Mouse (Mus musculus) CH12.LX (cell line): ENCODE measurements around the gene Ttc39b. TPM values are rescaled to one million over a fixed set of nuclear protein-coding genes. Genes with fewer than 3 reads are reported as not detected.

Experiments
- DNase-seq: peaks from one replicate; pipeline ENCODE4 v3.0.0-alpha.2; 2013; ENCODE audit errors: extremely low read depth
- H3K27ac ChIP-seq: 2 replicates; pipeline ENCODE4 v1.5.1; 2012; ENCODE audit warnings: low read depth, mild to moderate bottlenecking, control low read depth, moderate library complexity; ENCODE audit not compliant: insufficient read depth
- H3K27me3 ChIP-seq: replicated peaks from 2 replicates; pipeline ENCODE3; 2012; ENCODE audit warnings: inconsistent platforms
- H3K36me3 ChIP-seq, 2 experiments: replicated peaks in 1 of 2; 2 replicates each; pipeline versions ENCODE3 to v1.6.1; 2012; ENCODE audit warnings: inconsistent platforms in 1 of 2, low read length in 1 of 2, mild to moderate bottlenecking in 1 of 2, mixed read lengths in 1 of 2, moderate library complexity in 1 of 2; ENCODE audit not compliant: control insufficient read depth in 1 of 2, insufficient read depth in 1 of 2
- H3K4me1 ChIP-seq, 2 experiments: 2 replicates each; pipeline ENCODE4 v1.6.1; 2012; ENCODE audit warnings: inconsistent platforms in 1 of 2, moderate library complexity in 1 of 2; ENCODE audit not compliant: insufficient read depth in 2 of 2, control insufficient read depth in 1 of 2
- H3K4me2 ChIP-seq: 2 replicates; pipeline ENCODE4 v1.6.1; 2012; ENCODE audit warnings: low read depth, mild to moderate bottlenecking, control low read depth; ENCODE audit not compliant: poor library complexity, insufficient read depth, severe bottlenecking
- H3K4me3 ChIP-seq, 3 experiments: fragments of 150-350 bp in 1 of 3; sonication (generic) in 1 of 3; replicated peaks in 1 of 3; 2 replicates each; pipeline versions ENCODE3 to v1.5.1; 2011 to 2012; ENCODE audit warnings: low read depth in 2 of 3, low read length in 2 of 3, mild to moderate bottlenecking in 2 of 3, moderate library complexity in 2 of 3, control low read depth in 1 of 3, improper control_type of control experiment in 1 of 3, inconsistent platforms in 1 of 3, mixed read lengths in 1 of 3; ENCODE audit not compliant: poor library complexity in 1 of 3
- H3K79me2 ChIP-seq: replicated peaks from 2 replicates; pipeline ENCODE4 v1.6.1; 2012; ENCODE audit warnings: mild to moderate bottlenecking, moderate library complexity; ENCODE audit not compliant: control insufficient read depth, poor library complexity, insufficient read depth, severe bottlenecking; ENCODE audit errors: extremely low read depth
- H3K9ac ChIP-seq: 2 replicates; pipeline ENCODE4 v1.6.1; 2012; ENCODE audit warnings: low read depth, mild to moderate bottlenecking, control low read depth, moderate library complexity; ENCODE audit not compliant: insufficient read depth
- H3K9me3 ChIP-seq: replicated peaks from 2 replicates; pipeline ENCODE3; 2012; ENCODE audit warnings: low read length, inconsistent platforms, mixed read lengths
- E2F4 ChIP-seq: IDR thresholded peaks from 2 replicates; pipeline ENCODE4 v1.6.1; 2011; ENCODE audit warnings: low read depth, low read length, improper control_type of control experiment; ENCODE audit not compliant: insufficient replicate concordance
- ELF1 ChIP-seq: IDR thresholded peaks from 2 replicates; pipeline ENCODE4 v1.6.1; 2014; ENCODE audit warnings: low read depth, mild to moderate bottlenecking, inconsistent platforms, low read length, improper control_type of control experiment
- EP300 ChIP-seq: IDR thresholded peaks from 2 replicates; pipeline ENCODE4 v1.6.1; 2011; ENCODE audit warnings: low read length, improper control_type of control experiment
- HCFC1 ChIP-seq: IDR thresholded peaks from 2 replicates; pipeline ENCODE4 v1.6.1; 2012; ENCODE audit warnings: low read depth, mild to moderate bottlenecking, inconsistent platforms, low read length, improper control_type of control experiment
- IRF4 ChIP-seq: IDR thresholded peaks from 2 replicates; pipeline ENCODE4 v1.6.1; 2014; ENCODE audit warnings: low read depth, mild to moderate bottlenecking, inconsistent platforms, low read length, improper control_type of control experiment
- JUND ChIP-seq: conservative IDR thresholded peaks from 2 replicates; pipeline ENCODE4 v1.6.1; 2011; ENCODE audit warnings: low read depth, low read length, improper control_type of control experiment
- KAT2A ChIP-seq: IDR thresholded peaks from 2 replicates; pipeline ENCODE4 v1.6.1; 2012; ENCODE audit warnings: low read length, improper control_type of control experiment, inconsistent platforms; ENCODE audit not compliant: insufficient replicate concordance
- MAZ ChIP-seq: IDR thresholded peaks from 2 replicates; pipeline ENCODE4 v1.6.1; 2012; ENCODE audit warnings: low read depth, mild to moderate bottlenecking, inconsistent platforms, low read length, improper control_type of control experiment, moderate library complexity
- NELFE ChIP-seq: IDR thresholded peaks from 2 replicates; pipeline ENCODE4 v1.6.1; 2011; ENCODE audit warnings: low read depth, low read length, improper control_type of control experiment
- NRF1 ChIP-seq: IDR thresholded peaks from 2 replicates; pipeline ENCODE4 v1.6.1; 2014; ENCODE audit warnings: low read depth, mild to moderate bottlenecking, inconsistent platforms, low read length, improper control_type of control experiment, moderate library complexity
- POLR2A ChIP-seq: IDR thresholded peaks from 2 replicates; pipeline ENCODE4 v1.6.1; 2011; ENCODE audit warnings: low read depth, mild to moderate bottlenecking, improper control_type of control experiment, low read length
- RCOR1 ChIP-seq: conservative IDR thresholded peaks from 2 replicates; pipeline ENCODE4 v1.6.1; 2012; ENCODE audit warnings: low read depth, mild to moderate bottlenecking, inconsistent platforms, low read length, improper control_type of control experiment
- SIN3A ChIP-seq: IDR thresholded peaks from 2 replicates; pipeline ENCODE4 v1.6.1; 2012; ENCODE audit warnings: low read length, improper control_type of control experiment, inconsistent platforms
- SMC3 ChIP-seq: IDR thresholded peaks from 2 replicates; pipeline ENCODE4 v1.6.1; 2011; ENCODE audit warnings: low read depth, low read length, improper control_type of control experiment
- TBP ChIP-seq: conservative IDR thresholded peaks from 2 replicates; pipeline ENCODE4 v1.6.1; 2011; ENCODE audit warnings: low read depth, low read length, improper control_type of control experiment
- TCF12 ChIP-seq: IDR thresholded peaks from 2 replicates; pipeline ENCODE4 v1.6.1; 2014; ENCODE audit warnings: low read depth, mild to moderate bottlenecking, inconsistent platforms, low read length, improper control_type of control experiment
- ZKSCAN1 ChIP-seq: IDR thresholded peaks from 2 replicates; pipeline ENCODE4 v1.6.1; 2012; ENCODE audit warnings: low read depth, inconsistent platforms, low read length, improper control_type of control experiment, borderline replicate concordance
- dilution Hi-C: fragments of 300-500 bp; cut with MboI; formaldehyde crosslinking; loops from 2 replicates; pipeline ENCODE4 v1.14.3; 2020; ENCODE audit warnings: low sequenced_read_pairs; ENCODE audit not compliant: extremely low pct_unique_long_range_greater_than_20kb, extremely low pct_ligation_motif_present
- in situ Hi-C: fragments of 300-500 bp; cut with MboI; formaldehyde crosslinking; loops from 3 replicates; pipeline ENCODE4 v1.14.3; 2019; ENCODE audit warnings: low sequenced_read_pairs, low pct_ligation_motif_present, low pct_unique_long_range_greater_than_20kb, mixed read lengths
- polyA plus RNA-seq: library from polyadenylated mRNA; unstranded; fragments of >175 nt; gene quantifications from 2 replicates; pipeline ENCODE4 v1.2.1, GENCODE M21; 2012; ENCODE audit warnings: low read depth; ENCODE audit not compliant: insufficient read length
- total RNA-seq, 2 experiments: library from RNA; depleted of rRNA; stranded (reverse); fragments of 300-350 nt in 1 of 2; fragments of >200 nt in 1 of 2; gene quantifications; 2 replicates each; pipeline ENCODE4 v1.2.3; 2012 to 2014

The Ttc39b gene
- total and polyA plus RNA-seq, 3 experiments, result 12.6 to 16.7 (median 15.7) TPM

- Histone ChIP-seq H3K4me2 (no peak overlapping the region), H3K36me3 (no peaks in the 10 kb centered on the region), H3K27me3 (no peaks in the 10 kb centered on the region), H3K4me1 (peaks cover 11 to 12% of the 10 kb centered on the region in 2 experiments; a peak in 3 of 4 replicates), H3K9me3 (no peaks in the 10 kb centered on the region), H3K27ac (no peak overlapping the region), H3K4me3 (no peak overlapping the region), H3K9ac (no peak overlapping the region), H3K79me2 (no peaks in the 10 kb centered on the region)
- in situ Hi-C loops, result no loop called here
- no peak for DNase-seq
- TF ChIP-seq E2F4 (no peak), ZKSCAN1 (no peak), NELFE (no peak), NRF1 (no peak), TBP (no peak), SMC3 (no peak), HCFC1 (no peak), TCF12 (no peak)
- dilution Hi-C loops, result no loop called here
Observed at GRCm38 (mm10) chr4:83330369-83330768, 6.3 kb upstream of the Ttc39b start.

- dilution Hi-C loops, result no loop called here
- Histone ChIP-seq H3K79me2 (no peaks in the 10 kb centered on the region), H3K4me1 (peaks cover 12% of the 10 kb centered on the region in 2 experiments; a peak in 3 of 4 replicates), H3K36me3 (no peaks in the 10 kb centered on the region), H3K27ac (no peak overlapping the region), H3K4me3 (no peak overlapping the region), H3K9ac (no peak overlapping the region), H3K9me3 (no peaks in the 10 kb centered on the region), H3K27me3 (no peaks in the 10 kb centered on the region), H3K4me2 (no peak overlapping the region)
- in situ Hi-C loops, result no loop called here
- no peak for TF ChIP-seq EP300
- no peak for TF ChIP-seq POLR2A
- no peak for DNase-seq
Observed at GRCm38 (mm10) chr4:83329615-83330014, 5.6 kb upstream of the Ttc39b start.

- peak overlapping the region; percentile 45; the same call in 1 of the 2 replicates for H3K4me2 ChIP-seq
- H3K36me3 ChIP-seq, result no peaks in the 10 kb centered on the region
- H3K9me3 ChIP-seq, result no peaks in the 10 kb centered on the region
- H3K4me3 ChIP-seq, result peak overlapping the region in 1 of 3 experiments; percentile 7
- no peaks in the 10 kb centered on the region for H3K79me2 ChIP-seq
- dilution Hi-C loops, result no loop called here
- DNase-seq, result no peak
- H3K4me1 ChIP-seq, result peaks cover 12 to 15% of the 10 kb centered on the region in 2 experiments; a peak in 3 of 4 replicates
- peak overlapping the region; percentile 67 for H3K9ac ChIP-seq
- H3K27me3 ChIP-seq, result no peaks in the 10 kb centered on the region
- TF ChIP-seq SIN3A, result no peak; the same call in 1 of the 2 replicates
- peak; percentile 67 for TF ChIP-seq ELF1
- peak; percentile 32; the same call in 1 of the 2 replicates for TF ChIP-seq JUND
- peak; percentile 54; the same call in 1 of the 2 replicates for TF ChIP-seq EP300
- peak; percentile 82 for TF ChIP-seq IRF4
- 0 out of 2 replicates have a peak, but pooled peaks have one; percentile 14 for TF ChIP-seq MAZ
- no peak for TF ChIP-seq NELFE
- TF ChIP-seq KAT2A, result no peak
- no peak for TF ChIP-seq RCOR1
- peak overlapping the region; percentile 72 for H3K27ac ChIP-seq
- in situ Hi-C loops, result no loop called here
Observed at GRCm38 (mm10) chr4:83328026-83328945, 4.2 kb upstream of the Ttc39b start.
